Mouse (Mus musculus) testis, adult 2 months (tissue): ENCODE measurements around the gene Bcas3. TPM values are rescaled to one million over a fixed set of nuclear protein-coding genes. Genes with fewer than 3 reads are reported as not detected.
A peak's percentile ranks its signal among the peaks of the same experiment; 100 is the strongest.

Experiments
- H3K27ac ChIP-seq: fragments of 200-500 bp; 2 replicates; pipeline ENCODE4 v1.5.1; 2012; ENCODE audit warnings: low read depth, low read length; ENCODE audit not compliant: control insufficient read depth, insufficient read depth
- H3K27me3 ChIP-seq: fragments of 200-500 bp; 2 replicates; pipeline ENCODE4 v1.6.1; 2012; ENCODE audit warnings: mild to moderate bottlenecking, low read length, moderate library complexity; ENCODE audit not compliant: control insufficient read depth, insufficient read depth
- H3K36me3 ChIP-seq: fragments of 200-500 bp; 2 replicates; pipeline ENCODE4 v1.6.1; 2012; ENCODE audit warnings: mild to moderate bottlenecking, low read length; ENCODE audit not compliant: control insufficient read depth, insufficient read depth
- H3K4me1 ChIP-seq: fragments of 200-500 bp; 2 replicates; pipeline ENCODE4 v1.6.1; 2012; ENCODE audit warnings: low read length; ENCODE audit not compliant: control insufficient read depth, insufficient read depth
- H3K4me3 ChIP-seq: fragments of 200-500 bp; 2 replicates; pipeline ENCODE4 v1.5.1; 2012; ENCODE audit warnings: low read depth, mild to moderate bottlenecking, low read length, moderate library complexity, mixed read lengths; ENCODE audit not compliant: control insufficient read depth
- CTCF ChIP-seq: fragments of 200-500 bp; IDR thresholded peaks from 2 replicates; pipeline ENCODE4 v1.5.1; 2012; ENCODE audit warnings: low read depth, mild to moderate bottlenecking, inconsistent platforms, low read length, moderate library complexity; ENCODE audit not compliant: control insufficient read depth, insufficient read depth, insufficient replicate concordance
- POLR2A ChIP-seq: fragments of 200-500 bp; IDR thresholded peaks from 2 replicates; pipeline ENCODE4 v1.6.1; 2012; ENCODE audit warnings: low read depth, mild to moderate bottlenecking, inconsistent platforms, low read length, moderate library complexity; ENCODE audit not compliant: control insufficient read depth
- polyA plus RNA-seq: library from polyadenylated mRNA; depleted of rRNA; stranded (reverse); fragments of >200 nt; gene quantifications from 2 replicates; pipeline ENCODE4 v1.2.3, GENCODE M21; 2012

The Bcas3 gene
- polyA plus RNA-seq, 1 experiment: 23.4 TPM

- Histone ChIP-seq H3K4me3 (no peak overlapping the region), H3K27me3 (no peaks in the 10 kb centered on the region), H3K27ac (no peak overlapping the region), H3K4me1 (peaks cover 5% of the 10 kb centered on the region), H3K36me3 (no peaks in the 10 kb centered on the region)
- TF ChIP-seq CTCF (no peak), POLR2A (no peak)
Measured at GRCm38 (mm10) chr11:85755503-85756044, 402.6 kb downstream of the Bcas3 start.

GRCm38 (mm10) chr11:85758891-85759290 lies 405.9 kb downstream of the Bcas3 start:
- Histone ChIP-seq H3K27me3 (no peaks in the 10 kb centered on the region), H3K4me3 (no peak overlapping the region), H3K27ac (no peak overlapping the region), H3K36me3 (no peaks in the 10 kb centered on the region), H3K4me1 (peaks cover 5% of the 10 kb centered on the region)
- no peak for TF ChIP-seq POLR2A
- no peak for TF ChIP-seq CTCF

- Histone ChIP-seq H3K4me3 (no peak overlapping the region), H3K4me1 (peaks cover 5% of the 10 kb centered on the region), H3K27ac (no peak overlapping the region), H3K36me3 (no peaks in the 10 kb centered on the region), H3K27me3 (no peaks in the 10 kb centered on the region)
- no peak for TF ChIP-seq CTCF
Measured at GRCm38 (mm10) chr11:85759634-85760439, 406.9 kb downstream of the Bcas3 start.

- peak overlapping the region; percentile 25; the same call in 1 of the 2 replicates for H3K27ac ChIP-seq
- H3K4me3 ChIP-seq: no peak overlapping the region
- H3K27me3 ChIP-seq: no peaks in the 10 kb centered on the region
- no peaks in the 10 kb centered on the region for H3K36me3 ChIP-seq
- peaks cover 5% of the 10 kb centered on the region for H3K4me1 ChIP-seq
- no peak for TF ChIP-seq POLR2A
- TF ChIP-seq CTCF: no peak
Measured at GRCm38 (mm10) chr11:85760486-85761141, 407.6 kb downstream of the Bcas3 start.

- no peaks in the 10 kb centered on the region for H3K27me3 ChIP-seq
- no peaks in the 10 kb centered on the region for H3K36me3 ChIP-seq
- TF ChIP-seq POLR2A (no peak), CTCF (no peak)
- H3K27ac ChIP-seq: no peak overlapping the region
- H3K4me1 ChIP-seq: peaks cover 8% of the 10 kb centered on the region
- no peak overlapping the region for H3K4me3 ChIP-seq
Measured at GRCm38 (mm10) chr11:85761170-85761569, 408.2 kb downstream of the Bcas3 start.

GRCm38 (mm10) chr11:85763655-85764054 lies 410.7 kb downstream of the Bcas3 start:
- TF ChIP-seq CTCF (no peak), POLR2A (no peak)
- no peak overlapping the region for H3K4me3 ChIP-seq
- H3K27me3 ChIP-seq: no peaks in the 10 kb centered on the region
- H3K27ac ChIP-seq: no peak overlapping the region; the same call in 1 of the 2 replicates
- no peaks in the 10 kb centered on the region for H3K36me3 ChIP-seq
- peaks cover 8% of the 10 kb centered on the region for H3K4me1 ChIP-seq

GRCm38 (mm10) chr11:85766106-85766723 lies 413.2 kb downstream of the Bcas3 start:
- no peak overlapping the region for H3K4me3 ChIP-seq
- H3K36me3 ChIP-seq: no peaks in the 10 kb centered on the region
- H3K27me3 ChIP-seq: no peaks in the 10 kb centered on the region
- H3K27ac ChIP-seq: peak overlapping the region; percentile 12; the same call in 1 of the 2 replicates
- TF ChIP-seq CTCF: no peak
- TF ChIP-seq POLR2A: no peak
- H3K4me1 ChIP-seq: peaks cover 3% of the 10 kb centered on the region; the same call in 1 of the 2 replicates
